Mouse (Mus musculus) activated CD4-positive, CD25-positive, alpha-beta regulatory T cell (primary cell): Measurements from ENCODE around the gene Fstl1. TPM values are rescaled to one million over a fixed set of nuclear protein-coding genes. Genes with fewer than 3 reads are reported as not detected.

Experiments
- polyA plus RNA-seq, 2 experiments: library from polyadenylated mRNA; unstranded; fragments of 100-300 nt; shearing (Covaris generic); gene quantifications; one replicate each; pipeline ENCODE4 v1.2.1; 2017

The Fstl1 gene
- under 1 TPM; 0.10 to 0.93 TPM for polyA plus RNA-seq

DNA sequence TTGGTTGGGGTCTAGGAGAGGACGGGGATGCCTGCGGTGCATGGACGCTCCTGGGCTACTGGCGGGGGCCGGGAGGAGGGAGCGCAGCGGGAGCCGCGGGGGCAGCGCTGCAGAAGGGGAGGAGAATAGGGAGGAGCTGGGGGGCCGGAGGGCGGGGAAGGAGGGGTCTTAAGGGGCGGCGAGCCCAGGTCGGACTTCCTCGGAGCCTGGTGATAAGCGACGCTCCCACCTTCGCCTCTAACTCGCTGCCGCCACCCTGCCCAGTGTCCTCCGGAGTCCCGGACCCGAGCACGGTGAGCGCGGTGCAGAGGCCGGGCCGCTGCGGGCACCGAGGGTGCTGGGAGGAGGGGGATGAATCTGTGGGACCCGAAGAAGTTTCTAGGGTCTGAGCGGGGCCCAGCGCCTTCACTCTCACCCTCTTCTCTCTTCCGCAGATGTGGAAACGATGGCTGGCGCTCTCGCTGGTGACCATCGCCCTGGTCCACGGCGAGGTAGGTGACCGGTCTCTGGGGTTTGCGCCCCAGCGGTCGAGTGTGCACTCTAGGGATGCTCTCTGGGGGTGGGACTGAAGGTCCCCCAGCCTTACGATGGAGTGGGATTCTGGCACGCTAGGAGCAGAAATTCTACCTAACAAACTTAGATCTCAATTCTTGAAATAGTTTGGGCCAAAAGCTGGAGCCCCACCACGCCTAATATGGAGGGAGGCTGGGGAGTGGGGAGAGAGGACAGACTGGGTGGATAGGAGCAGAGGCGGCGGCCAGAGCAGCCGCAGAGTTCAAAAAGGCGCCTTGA is at the start of gene Fstl1:
Fstl1 (plus strand) TSS at position 14 of the 792 bp plus-strand sequence.

GRCm38 (mm10) chr16:37861029-37861428 is 84.4 kb downstream of the Fstl1 start, which contains the start of gene Gm36028:
TSS of gene Gm36028 (minus strand) at chr16:37861146.

GRCm38 (mm10) chr16:37867791-37868505 is 91.3 kb downstream of the Fstl1 start, which contains the start of gene Lrrc58:
TSS of gene Lrrc58 (plus strand) at chr16:37868389.

Other genes with a start within 250 kb of the Fstl1 start
- 10 to 100 TPM; 20.5 to 23.6 TPM for gene Gtf2e1, start 237.1 kb upstream of the Fstl1 start, polyA plus RNA-seq
- gene Rabl3, start 237.0 kb upstream of the Fstl1 start, polyA plus RNA-seq, result 10 to 100 TPM; 14.4 to 16.5 TPM
- gene Hgd, start 196.7 kb upstream of the Fstl1 start, polyA plus RNA-seq, result 1 to 10 TPM in 1 of 2 experiments, not detected in 1; 1.0 TPM
- gene Ndufb4, start 122.4 kb upstream of the Fstl1 start, polyA plus RNA-seq, result 10 to 100 TPM; 58.3 to 65.6 TPM
- not detected for gene Gm36028, start 84.3 kb downstream of the Fstl1 start, polyA plus RNA-seq
- gene Lrrc58, start 91.5 kb downstream of the Fstl1 start, polyA plus RNA-seq, result 10 to 100 TPM; 14.3 to 21.4 TPM
- gene Gpr156, start 139.6 kb downstream of the Fstl1 start, polyA plus RNA-seq, result under 1 TPM in 1 of 2 experiments, not detected in 1; 0.05 TPM